Mouse (Mus musculus) kidney, adult 2 months (tissue): ENCODE results near the gene Rpusd1.

Experiments used
- CTCF ChIP-seq: fragments of 200-500 bp; conservative IDR thresholded peaks from 2 replicates; pipeline ENCODE4 v1.5.1; 2011; ENCODE audit warnings: low read depth, mild to moderate bottlenecking, control low read depth, low read length, moderate library complexity, mixed read lengths; ENCODE audit not compliant: insufficient read depth, insufficient read length
- POLR2A ChIP-seq: fragments of 200-500 bp; IDR thresholded peaks from one replicate; pipeline ENCODE4 v1.6.1; 2011; ENCODE audit warnings: low read depth, low read length, control low read depth

DNA sequence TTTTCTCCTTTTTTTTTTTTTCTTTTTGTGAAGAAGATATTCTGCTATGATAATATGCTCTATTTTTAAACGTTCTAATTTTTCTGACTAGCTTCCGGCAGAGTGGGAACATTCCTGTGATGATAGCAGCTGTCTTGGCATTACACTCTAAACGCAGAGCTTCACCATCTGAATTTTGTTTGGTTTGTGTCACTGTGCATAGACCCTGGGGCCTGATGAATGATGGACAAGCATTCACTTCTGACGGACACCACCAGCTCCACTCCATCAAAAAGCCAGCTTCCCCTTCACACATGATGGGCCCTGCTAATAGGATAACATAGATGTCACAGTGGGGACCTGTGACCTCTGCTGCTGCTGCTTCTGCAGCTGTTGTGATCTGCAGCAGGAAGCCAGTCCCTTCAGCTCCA, 34.1 kb downstream of the Rpusd1 start:
- TF ChIP-seq POLR2A: no peak
- no peak for TF ChIP-seq CTCF
